Mouse (Mus musculus): ENCODE results near the gene Prdm2. TPM values are rescaled to one million over a fixed set of nuclear protein-coding genes. Genes with fewer than 3 reads are reported as not detected.

Gene Prdm2
- polyA plus RNA-seq, 1 experiment from 2014 or later = 7.6 TPM

- H3K4me1 ChIP-seq (ENCODE audit: control insufficient read depth, insufficient read depth, low read length) = peaks cover 5% of the 10 kb centered on the region
- no peak overlapping the region for H3K9ac ChIP-seq (ENCODE audit: low read length)
- H3K27me3 ChIP-seq (ENCODE audit: control insufficient read depth, insufficient read depth, low read length) = no peaks in the 10 kb centered on the region
- H3K4me2 ChIP-seq (ENCODE audit: low read depth, low read length) = no peak overlapping the region
- H3K9me3 ChIP-seq (replicated peaks; ENCODE audit: control insufficient read depth, low read length) = no peaks in the 10 kb centered on the region
- no peak overlapping the region for H3K4me3 ChIP-seq (ENCODE audit: low read length)
- no peak for ATAC-seq (replicated peaks; ENCODE audit: extremely low read depth, insufficient read depth, low FRiP score)
- no peaks in the 10 kb centered on the region for H3K36me3 ChIP-seq (ENCODE audit: control insufficient read depth, insufficient read depth)
- WGBS = 73% methylated on average over 7 of the region's 7 CpGs
- no peak overlapping the region for H3K27ac ChIP-seq (ENCODE audit: low read length)
These were observed 4.4 kb upstream of the Prdm2 start for GRCm38 (mm10) chr4:143217189-143217588.

DNA sequence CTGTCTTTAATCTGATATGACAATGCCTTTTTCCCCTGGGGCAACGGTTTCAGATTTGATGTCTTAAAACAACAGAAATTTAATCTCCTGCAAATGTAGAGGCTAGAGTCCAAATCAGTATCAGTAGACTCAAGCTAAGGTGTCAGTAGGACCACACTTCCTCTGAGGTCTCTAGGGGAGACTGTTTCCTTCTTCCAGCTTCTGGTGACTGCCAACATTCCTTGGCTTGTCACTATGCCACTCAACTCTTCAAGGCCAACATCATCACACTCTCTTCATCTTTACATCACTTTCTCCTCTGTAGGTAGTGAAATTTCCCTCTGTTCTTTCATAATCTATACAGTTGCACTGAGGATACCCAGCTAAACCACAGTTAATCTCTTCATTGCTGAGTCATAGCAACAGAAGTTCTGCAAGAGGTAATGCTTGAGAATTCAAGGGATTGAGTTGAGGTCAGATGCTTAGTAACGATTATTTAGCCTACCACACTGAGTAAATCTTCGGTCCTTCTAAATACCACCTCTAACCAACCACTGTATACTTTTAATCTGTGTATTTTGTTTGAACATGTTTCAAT is 1.5 kb upstream of the Prdm2 start:
- H3K27ac ChIP-seq (ENCODE audit: low read length) = no peak overlapping the region
- H3K27me3 ChIP-seq (ENCODE audit: control insufficient read depth, insufficient read depth, low read length) = no peaks in the 10 kb centered on the region
- H3K36me3 ChIP-seq (ENCODE audit: control insufficient read depth, insufficient read depth) = no peaks in the 10 kb centered on the region
- no peak overlapping the region for H3K4me2 ChIP-seq (ENCODE audit: low read depth, low read length)
- no peak overlapping the region for H3K4me3 ChIP-seq (ENCODE audit: low read length)
- 77% methylated on average over 3 of the region's 3 CpGs for WGBS
- H3K9ac ChIP-seq (ENCODE audit: low read length) = no peak overlapping the region
- no peaks in the 10 kb centered on the region for H3K9me3 ChIP-seq (replicated peaks; ENCODE audit: control insufficient read depth, low read length)
- peaks cover 8% of the 10 kb centered on the region for H3K4me1 ChIP-seq (ENCODE audit: control insufficient read depth, insufficient read depth, low read length)
- ATAC-seq (replicated peaks; ENCODE audit: extremely low read depth, insufficient read depth, low FRiP score) = no peak

DNA sequence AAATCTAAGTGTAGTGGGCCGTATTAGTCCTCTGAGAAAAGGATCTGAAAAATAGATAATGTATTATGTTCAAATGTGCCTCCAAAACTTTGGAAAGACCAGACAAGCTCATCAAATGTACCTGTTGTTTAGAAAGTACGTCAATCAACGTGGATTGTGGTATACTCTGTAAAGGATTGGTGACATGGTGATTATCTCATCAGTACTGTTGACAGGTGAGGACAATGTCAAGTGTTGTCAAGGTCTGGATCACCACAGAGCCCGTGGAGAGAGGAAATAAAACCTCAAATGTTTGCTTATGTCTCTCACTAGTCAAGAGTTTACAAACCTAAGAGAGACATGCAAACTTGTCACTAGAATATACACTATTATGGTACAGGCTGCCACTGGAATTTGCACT is 776 bp upstream of the Prdm2 start:
- H3K27ac ChIP-seq (ENCODE audit: low read length) = no peak overlapping the region
- no peak for ATAC-seq (replicated peaks; ENCODE audit: extremely low read depth, insufficient read depth, low FRiP score)
- H3K4me2 ChIP-seq (ENCODE audit: low read depth, low read length) = no peak overlapping the region
- H3K27me3 ChIP-seq (ENCODE audit: control insufficient read depth, insufficient read depth, low read length) = no peaks in the 10 kb centered on the region
- no peak overlapping the region for H3K9ac ChIP-seq (ENCODE audit: low read length)
- 71% methylated on average over 4 of the region's 4 CpGs for WGBS
- no peaks in the 10 kb centered on the region for H3K36me3 ChIP-seq (ENCODE audit: control insufficient read depth, insufficient read depth)
- no peaks in the 10 kb centered on the region for H3K9me3 ChIP-seq (replicated peaks; ENCODE audit: control insufficient read depth, low read length)
- peaks cover 8% of the 10 kb centered on the region for H3K4me1 ChIP-seq (ENCODE audit: control insufficient read depth, insufficient read depth, low read length)
- H3K4me3 ChIP-seq (ENCODE audit: low read length) = no peak overlapping the region

GRCm38 (mm10) chr4:143213175-143213479 is 332 bp upstream of the Prdm2 start:
- H3K27me3 ChIP-seq (ENCODE audit: control insufficient read depth, insufficient read depth, low read length) = no peaks in the 10 kb centered on the region
- peak overlapping the region; percentile 74; the same call in 1 of the 2 replicates for H3K27ac ChIP-seq (ENCODE audit: low read length)
- 96% methylated on average over 3 of the region's 3 CpGs for WGBS
- no peaks in the 10 kb centered on the region for H3K36me3 ChIP-seq (ENCODE audit: control insufficient read depth, insufficient read depth)
- no peaks in the 10 kb centered on the region for H3K9me3 ChIP-seq (replicated peaks; ENCODE audit: control insufficient read depth, low read length)
- no peak for ATAC-seq (replicated peaks; ENCODE audit: extremely low read depth, insufficient read depth, low FRiP score)
- H3K9ac ChIP-seq (ENCODE audit: low read length) = no peak overlapping the region; the same call in none of the 2 replicates
- peak overlapping the region; percentile 82; the same call in 1 of the 2 replicates for H3K4me3 ChIP-seq (ENCODE audit: low read length)
- H3K4me1 ChIP-seq (ENCODE audit: control insufficient read depth, insufficient read depth, low read length) = peaks cover 8% of the 10 kb centered on the region
- peak overlapping the region; percentile 94 for H3K4me2 ChIP-seq (ENCODE audit: low read depth, low read length)

DNA sequence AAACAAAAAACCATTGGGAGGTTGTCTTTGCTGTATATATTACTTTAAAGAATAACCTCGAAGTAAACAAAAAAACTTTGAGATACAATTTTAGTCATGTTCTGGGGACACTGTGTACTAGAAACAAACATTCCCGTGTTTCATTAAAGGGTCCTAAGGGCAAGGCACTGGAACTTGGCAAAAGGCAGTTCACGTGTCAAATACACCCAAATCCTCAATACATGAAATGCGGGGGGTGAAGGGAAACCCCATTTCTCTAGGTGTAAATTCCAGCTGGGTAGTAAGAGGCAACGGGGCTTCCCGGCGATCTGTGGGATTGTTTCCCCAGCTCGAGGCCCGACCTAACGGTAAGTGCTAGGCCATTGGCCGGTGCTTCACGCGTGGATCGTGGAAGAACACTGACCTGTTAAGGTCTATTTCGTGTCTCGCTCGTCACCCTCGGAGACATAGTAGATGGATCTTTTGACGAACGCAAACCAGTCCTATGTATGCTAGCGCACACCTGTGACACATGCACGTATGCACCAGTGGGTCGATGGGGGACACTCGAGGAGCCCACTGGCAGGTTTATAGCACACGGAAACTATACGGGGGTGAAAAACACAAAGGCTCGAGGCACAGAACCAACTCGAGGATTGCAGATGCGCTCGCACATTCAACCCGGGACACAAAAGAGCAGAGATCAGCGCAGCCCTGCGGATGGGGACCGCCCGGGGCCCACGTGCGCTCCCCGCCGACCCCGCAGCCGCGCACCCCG is 1.0 kb downstream of the Prdm2 start:
- H3K4me1 ChIP-seq (ENCODE audit: control insufficient read depth, insufficient read depth, low read length) = peaks cover 8% of the 10 kb centered on the region
- H3K4me2 ChIP-seq (ENCODE audit: low read depth, low read length) = peak overlapping the region; percentile 94
- peak; percentile 70 for ATAC-seq (replicated peaks; ENCODE audit: extremely low read depth, insufficient read depth, low FRiP score)
- H3K27ac ChIP-seq (ENCODE audit: low read length) = peak overlapping the region; percentile 74
- no peaks in the 10 kb centered on the region for H3K36me3 ChIP-seq (ENCODE audit: control insufficient read depth, insufficient read depth)
- H3K9me3 ChIP-seq (replicated peaks; ENCODE audit: control insufficient read depth, low read length) = no peaks in the 10 kb centered on the region
- WGBS = 9% methylated on average over 43 of the region's 43 CpGs
- H3K4me3 ChIP-seq (ENCODE audit: low read length) = peak overlapping the region; percentile 82
- peak overlapping the region; percentile 95 for H3K9ac ChIP-seq (ENCODE audit: low read length)
- no peaks in the 10 kb centered on the region for H3K27me3 ChIP-seq (ENCODE audit: control insufficient read depth, insufficient read depth, low read length)

DNA sequence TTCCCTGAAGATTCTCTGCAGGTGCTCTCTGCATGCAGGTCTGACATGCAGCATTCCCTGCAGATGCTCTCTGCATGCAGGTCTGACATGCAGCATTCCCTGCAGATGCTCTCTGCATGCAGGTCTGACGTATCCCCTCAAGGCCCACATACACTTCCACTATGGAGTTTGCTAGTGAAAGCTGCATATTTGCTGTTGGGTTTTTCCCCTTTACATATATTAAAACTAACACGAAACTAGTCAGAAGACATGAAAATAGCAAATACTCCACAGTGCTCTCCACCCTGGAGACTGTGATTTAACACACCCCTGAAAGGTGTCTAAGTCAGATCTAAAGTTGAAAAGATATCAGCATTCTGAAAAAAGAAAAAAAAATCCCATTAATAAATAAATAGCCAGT is 2.8 kb downstream of the Prdm2 start:
- 91% methylated on average over 2 of the region's 2 CpGs for WGBS
- no peak overlapping the region for H3K27ac ChIP-seq (ENCODE audit: low read length)
- H3K27me3 ChIP-seq (ENCODE audit: control insufficient read depth, insufficient read depth, low read length) = no peaks in the 10 kb centered on the region
- peaks cover 8% of the 10 kb centered on the region for H3K4me1 ChIP-seq (ENCODE audit: control insufficient read depth, insufficient read depth, low read length)
- no peak overlapping the region for H3K9ac ChIP-seq (ENCODE audit: low read length)
- no peak for ATAC-seq (replicated peaks; ENCODE audit: extremely low read depth, insufficient read depth, low FRiP score)
- no peaks in the 10 kb centered on the region for H3K36me3 ChIP-seq (ENCODE audit: control insufficient read depth, insufficient read depth)
- no peaks in the 10 kb centered on the region for H3K9me3 ChIP-seq (replicated peaks; ENCODE audit: control insufficient read depth, low read length)
- no peak overlapping the region for H3K4me3 ChIP-seq (ENCODE audit: low read length)
- H3K4me2 ChIP-seq (ENCODE audit: low read depth, low read length) = no peak overlapping the region

DNA sequence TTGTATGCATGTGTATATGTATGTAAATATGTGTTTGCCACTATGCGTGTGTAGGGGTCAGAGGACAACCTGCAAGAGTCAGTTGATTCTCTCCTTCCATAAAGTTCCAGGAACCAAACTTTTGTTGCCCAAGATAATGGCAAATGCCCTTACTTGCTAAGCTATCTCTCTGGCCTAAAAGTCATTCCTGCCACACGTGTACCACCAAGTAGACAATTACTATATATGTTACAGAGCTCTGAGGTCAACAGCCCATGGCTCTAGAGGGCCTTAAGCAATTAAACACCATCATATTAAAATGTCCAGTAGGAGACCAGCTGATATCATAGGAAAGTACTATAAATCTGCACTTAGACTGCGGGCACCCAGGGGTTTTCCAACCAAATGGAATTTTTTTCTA is 10.1 kb downstream of the Prdm2 start:
- WGBS = 76% methylated on average over 3 of the region's 3 CpGs
- Histone ChIP-seq H3K9me3 (replicated peaks; ENCODE audit: control insufficient read depth, low read length) (no peaks in the 10 kb centered on the region), H3K27ac (ENCODE audit: low read length) (no peak overlapping the region), H3K36me3 (ENCODE audit: control insufficient read depth, insufficient read depth) (no peaks in the 10 kb centered on the region), H3K4me2 (ENCODE audit: low read depth, low read length) (no peak overlapping the region), H3K4me3 (ENCODE audit: low read length) (no peak overlapping the region), H3K4me1 (ENCODE audit: control insufficient read depth, insufficient read depth, low read length) (peaks cover 4% of the 10 kb centered on the region; the same call in 1 of the 2 replicates), H3K9ac (ENCODE audit: low read length) (no peak overlapping the region), H3K27me3 (ENCODE audit: control insufficient read depth, insufficient read depth, low read length) (no peaks in the 10 kb centered on the region)
- no peak for ATAC-seq (replicated peaks; ENCODE audit: extremely low read depth, insufficient read depth, low FRiP score)

DNA sequence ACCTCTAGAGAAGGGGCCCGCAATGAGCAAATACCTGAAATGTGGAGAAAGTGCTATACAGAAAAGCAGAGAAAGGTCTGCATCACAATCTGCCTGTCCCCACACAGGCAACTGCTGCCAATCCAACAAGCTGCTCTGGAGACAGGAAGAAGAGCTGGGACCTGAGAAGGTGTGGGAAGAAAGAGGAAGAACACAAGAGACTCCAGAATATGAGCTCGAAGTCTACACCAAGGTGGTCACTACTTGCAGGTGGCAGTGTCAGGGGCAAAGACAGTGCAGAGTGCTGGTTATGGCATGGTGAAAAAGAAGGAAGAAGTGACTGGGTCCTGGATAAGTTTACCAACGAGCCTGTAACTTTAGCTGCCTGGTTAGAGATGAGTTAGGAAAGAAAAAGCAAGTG is 14.4 kb downstream of the Prdm2 start:
- H3K9me3 ChIP-seq (replicated peaks; ENCODE audit: control insufficient read depth, low read length) = no peaks in the 10 kb centered on the region
- ATAC-seq (replicated peaks; ENCODE audit: extremely low read depth, insufficient read depth, low FRiP score) = no peak
- H3K27ac ChIP-seq (ENCODE audit: low read length) = no peak overlapping the region
- no peaks in the 10 kb centered on the region for H3K36me3 ChIP-seq (ENCODE audit: control insufficient read depth, insufficient read depth)
- H3K27me3 ChIP-seq (ENCODE audit: control insufficient read depth, insufficient read depth, low read length) = no peaks in the 10 kb centered on the region
- H3K4me3 ChIP-seq (ENCODE audit: low read length) = no peak overlapping the region
- H3K4me1 ChIP-seq (ENCODE audit: control insufficient read depth, insufficient read depth, low read length) = peaks cover 4% of the 10 kb centered on the region; the same call in 1 of the 2 replicates
- no peak overlapping the region for H3K4me2 ChIP-seq (ENCODE audit: low read depth, low read length)
- no peak overlapping the region for H3K9ac ChIP-seq (ENCODE audit: low read length)
- 68% methylated on average over 3 of the region's 3 CpGs for WGBS

- 73% methylated on average over 5 of the region's 5 CpGs for WGBS
These were observed 14.9 kb downstream of the Prdm2 start for GRCm38 (mm10) chr4:143197845-143198356.

More at GRCm38 (mm10) chr4:143197845-143198356, 14.9 kb downstream of the Prdm2 start:
- Histone ChIP-seq H3K4me1 (ENCODE audit: control insufficient read depth, insufficient read depth, low read length) (peaks cover 4% of the 10 kb centered on the region; the same call in 1 of the 2 replicates), H3K36me3 (ENCODE audit: control insufficient read depth, insufficient read depth) (no peaks in the 10 kb centered on the region), H3K4me3 (ENCODE audit: low read length) (no peak overlapping the region), H3K27me3 (ENCODE audit: control insufficient read depth, insufficient read depth, low read length) (no peaks in the 10 kb centered on the region), H3K4me2 (ENCODE audit: low read depth, low read length) (no peak overlapping the region), H3K9ac (ENCODE audit: low read length) (no peak overlapping the region), H3K27ac (ENCODE audit: low read length) (no peak overlapping the region), H3K9me3 (replicated peaks; ENCODE audit: control insufficient read depth, low read length) (no peaks in the 10 kb centered on the region)
- no peak for ATAC-seq (replicated peaks; ENCODE audit: extremely low read depth, insufficient read depth, low FRiP score)
